Mouse (Mus musculus): ENCODE data around the gene Swsap1. TPM values are rescaled to one million over a fixed set of nuclear protein-coding genes. Genes with fewer than 3 reads are reported as not detected.

The Swsap1 gene
- polyA plus RNA-seq, 1 experiment from 2014 or later = 4.6 TPM

DNA sequence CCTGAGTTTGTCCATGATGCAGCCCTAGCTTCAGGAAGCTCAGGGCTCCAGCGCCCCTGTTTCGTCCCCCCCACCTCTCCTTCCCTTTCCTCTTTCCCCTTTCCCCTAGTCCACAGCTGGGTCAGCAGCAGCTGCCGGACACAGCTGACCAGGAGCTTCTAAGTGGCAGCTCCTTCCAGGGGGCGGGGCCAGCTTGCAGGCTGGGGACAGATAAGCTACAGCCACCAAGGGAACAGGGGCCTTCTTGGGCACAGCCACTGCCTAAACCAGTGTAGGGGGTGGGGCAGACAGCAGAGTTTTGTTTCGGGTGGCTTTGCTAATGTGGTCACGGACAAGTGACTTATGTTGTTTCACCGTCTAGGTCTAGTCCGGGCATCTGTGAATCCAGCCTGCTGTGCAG, 7.9 kb downstream of the Swsap1 start, which contains the start of gene Epor:
Gene Epor, minus strand, starts transcription at position 90 of the 400 bp plus-strand sequence.
- Histone ChIP-seq H3K27ac (ENCODE audit: low read depth, low read length) (no peak within 1 kb of the TSS), H3K4me1 (replicated peaks; ENCODE audit: control insufficient read depth, insufficient read depth, low read length) (no peaks in the 10 kb centered on the region; the same call in 1 of the 2 replicates), H3K9ac (ENCODE audit: low read depth, low read length) (0 out of 2 replicates have a peak within 1 kb of the TSS, but pooled peaks have one; percentile 17), H3K4me3 (ENCODE audit: low read depth, low read length) (peak within 1 kb of the TSS; percentile 50), H3K36me3 (ENCODE audit: control insufficient read depth, insufficient read depth) (no peaks in the 10 kb centered on the region), H3K9me3 (ENCODE audit: control insufficient read depth) (no peaks in the 10 kb centered on the region), H3K4me2 (replicated peaks; ENCODE audit: low read depth) (peak within 1 kb of the TSS; percentile 88), H3K27me3 (replicated peaks; ENCODE audit: control insufficient read depth, insufficient read depth, low read length) (peaks cover 34% of the 10 kb centered on the region)
- no peak for TF ChIP-seq CTCF (IDR thresholded peaks at IDR 0.05; ENCODE audit: low read depth)
- 29% methylated on average over 7 of the region's 8 CpGs for WGBS
- ATAC-seq = no peak

DNA sequence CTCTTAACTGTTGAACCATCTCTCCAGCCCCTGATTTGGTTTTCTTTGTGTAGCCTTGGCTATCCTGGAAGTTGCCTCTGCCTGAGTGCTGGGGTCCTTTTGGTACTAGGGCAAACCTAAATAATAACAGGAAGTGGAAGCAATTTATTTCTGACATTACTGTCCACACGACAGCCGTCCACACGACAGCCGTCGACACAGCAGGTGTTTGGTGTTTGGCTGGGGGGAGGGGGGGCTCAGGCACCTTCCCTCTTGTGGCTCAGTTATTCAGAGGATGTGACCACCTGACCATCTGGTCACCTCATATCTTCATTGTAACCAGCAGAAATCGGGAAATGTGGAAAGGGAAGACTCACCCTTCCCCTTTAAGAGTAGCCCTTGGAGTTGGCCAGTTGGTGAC, 13.3 kb downstream of the Swsap1 start:
- no peak overlapping the region for H3K4me3 ChIP-seq (ENCODE audit: low read depth, low read length)
- no peak overlapping the region for H3K4me2 ChIP-seq (replicated peaks; ENCODE audit: low read depth)
- no peak for TF ChIP-seq CTCF (IDR thresholded peaks at IDR 0.05; ENCODE audit: low read depth)
- no peaks in the 10 kb centered on the region for H3K9me3 ChIP-seq (ENCODE audit: control insufficient read depth)
- H3K4me1 ChIP-seq (replicated peaks; ENCODE audit: control insufficient read depth, insufficient read depth, low read length) = no peaks in the 10 kb centered on the region
- no peaks in the 10 kb centered on the region for H3K36me3 ChIP-seq (ENCODE audit: control insufficient read depth, insufficient read depth)
- no peak for ATAC-seq
- H3K9ac ChIP-seq (ENCODE audit: low read depth, low read length) = no peak overlapping the region
- WGBS = 42% methylated on average over 6 of the region's 6 CpGs
- H3K27me3 ChIP-seq (replicated peaks; ENCODE audit: control insufficient read depth, insufficient read depth, low read length) = no peaks in the 10 kb centered on the region
- H3K27ac ChIP-seq (ENCODE audit: low read depth, low read length) = no peak overlapping the region

DNA sequence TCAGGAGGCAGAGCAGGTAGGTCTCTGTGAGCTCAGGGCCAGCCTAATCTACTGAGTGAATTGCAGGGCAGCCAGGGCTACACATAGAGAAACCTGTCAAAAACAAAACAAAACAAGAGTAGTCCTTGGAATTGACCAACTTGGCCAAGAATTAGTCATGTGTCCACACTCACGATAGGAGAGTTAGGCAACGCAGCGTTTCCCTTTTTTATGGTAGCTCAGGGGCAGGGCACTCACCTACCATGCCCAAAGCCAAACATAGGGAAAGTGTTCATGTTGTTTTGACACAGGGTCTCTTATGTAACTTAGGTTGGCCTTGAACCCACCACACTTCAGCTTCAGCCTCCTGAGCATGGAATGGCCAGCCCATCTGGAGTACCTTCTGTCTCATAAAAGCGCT, 13.7 kb downstream of the Swsap1 start:
- no peak for TF ChIP-seq CTCF (IDR thresholded peaks at IDR 0.05; ENCODE audit: low read depth)
- Histone ChIP-seq H3K4me2 (replicated peaks; ENCODE audit: low read depth) (no peak overlapping the region), H3K9ac (ENCODE audit: low read depth, low read length) (no peak overlapping the region), H3K4me1 (replicated peaks; ENCODE audit: control insufficient read depth, insufficient read depth, low read length) (no peaks in the 10 kb centered on the region), H3K9me3 (ENCODE audit: control insufficient read depth) (no peaks in the 10 kb centered on the region), H3K4me3 (ENCODE audit: low read depth, low read length) (no peak overlapping the region), H3K27ac (ENCODE audit: low read depth, low read length) (no peak overlapping the region), H3K36me3 (ENCODE audit: control insufficient read depth, insufficient read depth) (no peaks in the 10 kb centered on the region), H3K27me3 (replicated peaks; ENCODE audit: control insufficient read depth, insufficient read depth, low read length) (no peaks in the 10 kb centered on the region)
- 83% methylated on average over 4 of the region's 4 CpGs for WGBS
- no peak for ATAC-seq

DNA sequence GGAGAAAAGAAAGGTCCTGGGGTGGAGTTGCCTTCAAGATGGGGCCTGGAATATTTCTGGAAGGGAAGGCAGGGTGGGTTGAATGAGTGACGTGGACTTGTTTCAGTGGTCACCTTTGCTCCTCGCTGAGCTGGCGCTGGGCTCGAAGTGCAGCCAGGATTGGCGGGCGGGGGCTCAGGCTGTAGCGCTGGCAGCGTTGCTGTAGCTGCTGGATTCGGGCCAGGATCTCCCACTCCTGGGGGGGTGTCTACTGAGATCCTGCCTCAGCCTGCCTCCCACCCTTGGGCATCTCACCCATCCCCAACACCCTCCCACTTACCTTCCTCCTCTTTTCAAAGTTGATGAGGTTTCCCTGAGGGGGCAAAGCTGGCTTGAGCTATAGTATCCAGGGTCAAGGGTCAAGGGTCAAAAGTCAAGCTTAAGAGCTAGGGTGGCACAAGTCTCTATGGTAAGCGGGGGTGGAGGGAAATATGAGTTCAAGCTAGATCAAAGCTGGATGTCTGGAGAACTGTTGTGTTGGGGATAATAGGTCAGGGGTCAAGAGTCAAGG, 21.1 kb downstream of the Swsap1 start:
- no peaks in the 10 kb centered on the region for H3K27me3 ChIP-seq (replicated peaks; ENCODE audit: control insufficient read depth, insufficient read depth, low read length)
- no peak overlapping the region for H3K4me3 ChIP-seq (ENCODE audit: low read depth, low read length)
- H3K27ac ChIP-seq (ENCODE audit: low read depth, low read length) = no peak overlapping the region
- H3K9ac ChIP-seq (ENCODE audit: low read depth, low read length) = no peak overlapping the region
- no peaks in the 10 kb centered on the region for H3K9me3 ChIP-seq (ENCODE audit: control insufficient read depth)
- H3K4me2 ChIP-seq (replicated peaks; ENCODE audit: low read depth) = no peak overlapping the region
- ATAC-seq = no peak
- TF ChIP-seq CTCF (IDR thresholded peaks at IDR 0.05; ENCODE audit: low read depth) = no peak
- WGBS = 86% methylated on average over 10 of the region's 10 CpGs
- H3K36me3 ChIP-seq (ENCODE audit: control insufficient read depth, insufficient read depth) = no peaks in the 10 kb centered on the region
- H3K4me1 ChIP-seq (replicated peaks; ENCODE audit: control insufficient read depth, insufficient read depth, low read length) = no peaks in the 10 kb centered on the region

DNA sequence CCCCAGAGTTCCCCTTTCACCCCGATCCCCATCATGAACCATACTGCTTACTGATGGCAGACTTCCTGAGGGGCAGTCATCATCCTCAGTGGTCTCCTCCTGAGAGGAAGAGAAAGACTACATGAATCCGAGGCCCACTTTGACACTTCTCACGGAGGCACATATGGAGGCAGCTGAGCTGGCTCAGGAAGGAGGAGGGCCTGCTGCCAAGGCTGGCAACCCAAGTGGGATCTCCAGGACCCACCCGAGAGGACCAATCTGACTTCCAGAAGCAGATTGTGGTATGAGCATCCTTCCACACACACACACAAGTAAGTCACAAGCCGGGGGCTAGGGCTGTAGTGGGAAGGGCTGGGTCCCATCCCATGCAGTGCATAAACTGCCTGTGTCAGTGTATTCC, 21.8 kb downstream of the Swsap1 start:
- H3K27ac ChIP-seq (ENCODE audit: low read depth, low read length) = no peak overlapping the region
- H3K9me3 ChIP-seq (ENCODE audit: control insufficient read depth) = no peaks in the 10 kb centered on the region
- no peak overlapping the region for H3K4me2 ChIP-seq (replicated peaks; ENCODE audit: low read depth)
- ATAC-seq = no peak
- WGBS = 85% methylated on average over 5 of the region's 5 CpGs
- no peak overlapping the region for H3K4me3 ChIP-seq (ENCODE audit: low read depth, low read length)
- H3K9ac ChIP-seq (ENCODE audit: low read depth, low read length) = no peak overlapping the region
- H3K27me3 ChIP-seq (replicated peaks; ENCODE audit: control insufficient read depth, insufficient read depth, low read length) = no peaks in the 10 kb centered on the region
- H3K36me3 ChIP-seq (ENCODE audit: control insufficient read depth, insufficient read depth) = no peaks in the 10 kb centered on the region
- TF ChIP-seq CTCF (IDR thresholded peaks at IDR 0.05; ENCODE audit: low read depth) = no peak
- no peaks in the 10 kb centered on the region for H3K4me1 ChIP-seq (replicated peaks; ENCODE audit: control insufficient read depth, insufficient read depth, low read length)

DNA sequence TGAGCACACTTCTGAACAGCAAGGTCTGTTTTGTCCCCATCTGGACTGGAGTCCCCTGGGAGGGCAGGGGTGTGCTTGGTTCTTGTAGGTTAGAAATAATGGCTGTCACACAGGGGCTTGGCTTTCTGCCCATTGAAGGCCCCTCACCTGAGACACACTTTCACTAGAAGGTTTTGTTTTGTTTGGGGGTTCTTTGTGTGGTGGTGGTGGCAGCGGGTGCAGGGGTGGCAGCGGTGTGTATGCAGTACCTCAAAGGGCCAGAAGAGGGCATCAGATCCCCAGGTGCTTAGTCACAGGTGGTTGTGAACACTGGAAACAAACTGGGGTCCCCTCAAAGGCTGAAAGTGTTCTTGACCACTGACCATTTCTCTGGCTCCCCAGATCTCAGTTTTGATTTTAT, 22.4 kb downstream of the Swsap1 start:
- H3K9me3 ChIP-seq (ENCODE audit: control insufficient read depth) = no peaks in the 10 kb centered on the region
- H3K36me3 ChIP-seq (ENCODE audit: control insufficient read depth, insufficient read depth) = no peaks in the 10 kb centered on the region
- H3K4me3 ChIP-seq (ENCODE audit: low read depth, low read length) = no peak overlapping the region
- H3K27me3 ChIP-seq (replicated peaks; ENCODE audit: control insufficient read depth, insufficient read depth, low read length) = no peaks in the 10 kb centered on the region
- H3K4me1 ChIP-seq (replicated peaks; ENCODE audit: control insufficient read depth, insufficient read depth, low read length) = no peaks in the 10 kb centered on the region
- ATAC-seq = no peak
- H3K9ac ChIP-seq (ENCODE audit: low read depth, low read length) = no peak overlapping the region
- H3K27ac ChIP-seq (ENCODE audit: low read depth, low read length) = no peak overlapping the region
- TF ChIP-seq CTCF (IDR thresholded peaks at IDR 0.05; ENCODE audit: low read depth) = peak; percentile 79
- no peak overlapping the region for H3K4me2 ChIP-seq (replicated peaks; ENCODE audit: low read depth)
- 22% methylated on average over 2 of the region's 2 CpGs for WGBS

All from intestine, postnatal 0 days (tissue).